Mouse (Mus musculus): ENCODE results near the gene Commd6. TPM values are rescaled to one million over a fixed set of nuclear protein-coding genes. Genes with fewer than 3 reads are reported as not detected.
"Not testable (repeated sequence)": the region's sequence is repeated elsewhere in the genome, so short reads cannot be mapped to it uniquely, and the experiment has no call there.

The Commd6 gene
- total RNA-seq, 2 experiments from 2014 or later, result 54.1 to 57.3 TPM

GRCm38 (mm10) chr14:101610701-101611100 lies 29.8 kb downstream of the Commd6 start:
- DNase-seq (ENCODE audit: low spot score in 2 of 2), result no peak

- peak; percentile 49 to 52 for DNase-seq (ENCODE audit: low spot score in 2 of 2)
Measured at GRCm38 (mm10) chr14:101608519-101609368, 31.7 kb downstream of the Commd6 start, which contains the start of gene Tbc1d4. Gene Tbc1d4 (minus strand): TSS chr14:101609191.

- DNase-seq (ENCODE audit: low spot score in 2 of 2), result peak; percentile 1 to 13
Measured at GRCm38 (mm10) chr14:101607631-101608518, 32.6 kb downstream of the Commd6 start.

GRCm38 (mm10) chr14:101605843-101606242 lies 34.6 kb downstream of the Commd6 start:
- no peak for DNase-seq (ENCODE audit: low spot score in 2 of 2)

- no peak for DNase-seq (ENCODE audit: low spot score in 2 of 2)
Measured at GRCm38 (mm10) chr14:101602851-101603250, 37.6 kb downstream of the Commd6 start.

GRCm38 (mm10) chr14:101597096-101597715 lies 43.3 kb downstream of the Commd6 start:
- DNase-seq (ENCODE audit: low spot score in 2 of 2), result no peak

- no peak for DNase-seq (ENCODE audit: low spot score in 2 of 2)
Measured at GRCm38 (mm10) chr14:101596691-101597090, 43.8 kb downstream of the Commd6 start.

GRCm38 (mm10) chr14:101595301-101596080 lies 45.0 kb downstream of the Commd6 start:
- DNase-seq (ENCODE audit: low spot score in 2 of 2), result no peak

GRCm38 (mm10) chr14:101594001-101594400 lies 46.5 kb downstream of the Commd6 start:
- DNase-seq (ENCODE audit: low spot score in 2 of 2), result no peak

GRCm38 (mm10) chr14:101593340-101593739 lies 47.1 kb downstream of the Commd6 start:
- no peak for DNase-seq (ENCODE audit: low spot score in 2 of 2)

- DNase-seq (ENCODE audit: low spot score in 2 of 2), result no peak
Measured at GRCm38 (mm10) chr14:101591101-101591500, 49.4 kb downstream of the Commd6 start.

GRCm38 (mm10) chr14:101588209-101588991 lies 52.1 kb downstream of the Commd6 start:
- not testable (repeated sequence) for DNase-seq (ENCODE audit: low spot score in 2 of 2)

GRCm38 (mm10) chr14:101587366-101588040 lies 53.0 kb downstream of the Commd6 start:
- DNase-seq (ENCODE audit: low spot score in 2 of 2), result not testable (repeated sequence)

GRCm38 (mm10) chr14:101586096-101586495 lies 54.4 kb downstream of the Commd6 start:
- peak in 1 of 2 experiments; percentile 5 for DNase-seq (ENCODE audit: low spot score in 2 of 2)

Other genes with a start within 250 kb of the Commd6 start
- gene Tbc1d4, start 31.5 kb downstream of the Commd6 start, total RNA-seq (2021), result 1 to 10 TPM; 8.8 to 9.8 TPM
- 10 to 100 TPM; 49.7 to 51.5 TPM for gene Uchl3, start 13.3 kb upstream of the Commd6 start, total RNA-seq (2021)
- not detected for gene Gm9922, start 89.1 kb upstream of the Commd6 start, total RNA-seq (2021)
- gene Lmo7, start 89.3 kb upstream of the Commd6 start, total RNA-seq (2021), result 100 to 1,000 TPM; 116 to 132 TPM

All from layer of hippocampus, adult 18-20 months (tissue).